Mouse (Mus musculus): ENCODE data around the gene Myh10. TPM values are rescaled to one million over a fixed set of nuclear protein-coding genes. Genes with fewer than 3 reads are reported as not detected.

Myh10 gene
- total RNA-seq (2021), result 100 to 1,000 TPM; 140 to 143 TPM

- peak; percentile 99 for DNase-seq
These were observed at the start of gene Myh10 for GRCm38 (mm10) chr11:68691321-68692009. Gene Myh10 (plus strand): TSS chr11:68691559.

GRCm38 (mm10) chr11:68644781-68645180 is 46.6 kb upstream of the Myh10 start:
- DNase-seq, result no peak

GRCm38 (mm10) chr11:68647808-68648207 is 43.6 kb upstream of the Myh10 start:
- no peak for DNase-seq

GRCm38 (mm10) chr11:68648385-68649148 is 42.8 kb upstream of the Myh10 start:
- DNase-seq, result no peak

GRCm38 (mm10) chr11:68651518-68651917 is 39.8 kb upstream of the Myh10 start:
- DNase-seq, result no peak

GRCm38 (mm10) chr11:68655524-68655923 is 35.8 kb upstream of the Myh10 start:
- DNase-seq, result no peak

GRCm38 (mm10) chr11:68656887-68657685 is 34.3 kb upstream of the Myh10 start:
- DNase-seq, result no peak

GRCm38 (mm10) chr11:68657811-68658210 is 33.5 kb upstream of the Myh10 start:
- DNase-seq, result peak; percentile 78 to 81

DNA sequence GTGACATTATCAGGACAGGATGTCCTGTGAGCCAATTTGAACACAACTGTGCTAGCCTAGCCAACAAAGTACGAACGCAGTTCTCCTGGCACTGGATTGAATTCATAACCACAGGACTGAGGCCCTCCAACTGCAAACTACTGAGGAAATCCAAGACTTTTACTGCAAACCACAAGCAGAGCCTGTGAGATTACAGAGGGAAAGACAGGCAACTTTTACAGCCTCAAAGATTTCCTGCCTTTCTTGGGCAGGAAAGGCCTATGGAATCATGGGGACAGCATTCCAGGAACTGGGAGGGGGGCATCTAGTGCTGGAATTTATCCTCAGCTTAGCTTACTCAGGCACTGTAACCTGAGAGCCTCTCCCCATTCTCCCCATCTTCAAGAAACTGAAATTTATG is 26.0 kb upstream of the Myh10 start:
- DNase-seq, result no peak

- no peak for DNase-seq
These were observed 25.1 kb upstream of the Myh10 start for GRCm38 (mm10) chr11:68666210-68666609.

DNA sequence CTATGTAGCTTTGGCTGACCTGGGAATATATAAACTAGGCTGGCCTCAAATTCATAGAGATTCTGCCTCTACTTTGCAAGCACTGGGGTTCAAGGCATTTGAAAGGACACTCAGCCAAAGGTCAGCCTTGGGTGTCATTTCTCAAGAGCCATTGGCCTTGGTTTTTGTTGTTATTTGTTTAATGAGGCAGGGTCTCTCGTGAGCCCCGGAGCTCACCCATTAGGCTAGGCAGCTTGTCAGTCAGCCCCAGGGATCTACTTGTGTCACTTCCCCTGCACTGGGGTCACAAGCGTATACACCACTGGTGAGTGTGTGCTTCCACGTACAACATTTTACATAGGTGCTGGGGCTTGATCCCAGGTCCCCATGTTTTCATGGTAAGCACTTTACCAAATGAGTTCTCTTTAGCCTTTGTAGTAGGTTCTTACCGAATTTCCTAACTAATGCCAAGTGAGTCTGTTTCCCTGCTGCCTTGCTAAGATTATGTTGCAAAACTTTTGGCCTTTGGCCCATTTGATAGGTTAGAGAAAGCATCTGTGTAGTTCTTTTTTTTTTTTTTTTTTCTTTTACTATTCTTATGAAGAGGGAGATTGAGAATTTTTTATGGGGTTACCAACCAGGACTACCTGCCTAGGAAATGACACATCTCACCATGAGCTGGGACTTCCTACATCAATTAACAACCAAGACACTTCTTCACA is 18.9 kb upstream of the Myh10 start:
- DNase-seq, result no peak

GRCm38 (mm10) chr11:68674071-68674470 is 17.3 kb upstream of the Myh10 start:
- DNase-seq, result no peak

- DNase-seq, result no peak
These were observed 16.7 kb upstream of the Myh10 start for GRCm38 (mm10) chr11:68674643-68675042.

DNA sequence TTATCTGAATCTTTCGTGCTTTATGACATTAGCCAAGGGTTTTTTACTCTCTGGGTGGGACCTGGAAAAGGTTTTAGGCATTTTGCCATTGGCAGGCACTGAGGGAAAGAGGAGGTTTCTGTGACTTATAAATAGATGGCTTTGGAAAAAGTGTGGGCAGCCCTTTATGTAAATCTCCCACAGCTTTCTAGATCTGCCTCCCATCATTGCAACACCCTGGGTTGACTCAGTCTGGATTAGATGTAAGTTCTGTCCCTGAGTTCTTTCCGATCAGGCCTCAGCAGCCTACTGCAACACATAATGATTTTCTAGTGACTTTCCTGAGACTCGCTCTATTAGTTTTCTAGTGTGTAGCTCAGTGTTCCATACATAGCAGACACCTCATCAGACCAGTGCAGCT is 16.1 kb upstream of the Myh10 start:
- DNase-seq, result no peak

DNA sequence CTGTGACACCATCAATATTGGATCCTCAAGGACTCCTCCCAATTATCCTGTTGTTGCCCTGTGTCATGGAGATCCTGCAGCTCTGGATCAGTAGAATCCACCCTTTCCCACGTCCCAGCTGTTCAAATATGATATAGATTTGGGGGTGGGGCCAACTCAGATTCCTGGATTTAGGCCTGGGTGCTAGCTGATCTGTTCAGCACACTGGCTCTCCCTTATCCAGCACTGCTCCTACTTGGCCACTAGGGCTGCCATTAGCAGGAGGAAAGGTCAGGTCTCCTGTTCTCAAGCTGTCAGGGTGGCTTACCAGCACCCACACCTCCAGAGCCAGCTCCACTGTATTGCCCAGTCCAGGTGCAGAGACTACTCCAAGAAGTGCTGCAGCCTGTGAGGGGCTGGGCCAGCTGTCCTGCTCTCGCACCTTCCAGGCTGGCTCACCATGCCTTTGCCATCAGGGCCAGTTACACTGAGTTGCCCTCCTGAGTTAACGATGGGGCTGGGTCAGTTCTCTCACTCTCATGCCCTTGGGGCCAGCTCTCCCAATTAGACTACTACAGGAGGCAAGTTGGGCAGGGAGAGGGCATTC is 10.0 kb upstream of the Myh10 start:
- DNase-seq, result no peak

DNA sequence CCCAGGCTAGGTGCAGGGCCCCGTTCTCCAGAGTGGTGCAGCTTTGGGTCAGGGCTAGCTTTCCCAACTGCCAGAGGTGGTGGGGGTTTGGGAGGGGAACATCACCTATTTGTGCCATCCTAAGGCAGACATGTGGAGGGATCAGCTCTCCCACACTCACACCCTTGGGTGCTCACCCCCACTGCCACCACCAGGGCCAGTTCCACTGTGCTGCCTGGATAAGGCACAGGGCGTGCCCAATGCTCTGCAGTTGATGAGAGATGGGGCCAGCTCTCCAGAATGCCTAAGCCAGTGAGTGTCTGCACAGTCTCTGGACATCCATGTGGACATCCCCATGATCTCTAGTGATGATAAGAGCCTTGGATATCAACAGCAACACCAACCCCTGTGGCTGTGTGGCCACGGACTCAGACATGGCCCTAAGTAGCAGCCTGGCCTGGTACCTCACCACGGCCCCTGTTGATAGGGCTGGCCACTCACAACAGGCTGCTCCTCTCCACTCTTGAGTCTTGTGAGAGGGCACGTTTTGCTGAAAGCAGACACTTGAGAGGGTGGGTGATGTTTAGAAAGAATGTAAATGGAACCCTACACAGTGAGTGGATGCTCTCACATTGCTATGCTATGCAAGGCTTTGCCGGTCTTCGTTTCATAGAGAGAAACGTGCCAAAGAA is 9.1 kb upstream of the Myh10 start:
- no peak for DNase-seq

GRCm38 (mm10) chr11:68686001-68686400 is 5.4 kb upstream of the Myh10 start:
- DNase-seq, result no peak

DNA sequence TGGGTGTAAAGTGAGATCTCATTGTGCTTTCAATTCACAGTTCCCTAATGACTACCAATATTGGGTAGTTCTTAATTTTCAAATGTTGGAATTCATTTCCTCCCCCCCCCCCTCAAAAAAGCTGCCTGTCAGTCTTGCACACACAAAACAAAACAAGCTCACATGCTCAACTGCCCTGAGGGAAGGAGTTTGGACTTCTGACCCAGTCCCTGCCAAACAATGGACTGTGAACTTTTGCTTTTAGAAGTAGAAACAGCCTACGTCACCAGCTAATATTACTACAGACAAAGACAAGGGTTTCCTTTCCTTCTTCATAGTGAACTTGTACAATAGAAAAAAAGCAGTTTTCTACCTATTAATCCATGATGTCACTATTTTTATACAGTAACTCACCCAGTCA is 2.1 kb upstream of the Myh10 start:
- no peak for DNase-seq

- DNase-seq, result no peak
These were observed 894 bp upstream of the Myh10 start for GRCm38 (mm10) chr11:68690465-68690864.

- DNase-seq, result no peak
These were observed 792 bp downstream of the Myh10 start for GRCm38 (mm10) chr11:68692010-68692692.

Data from layer of hippocampus, postnatal 36 days (tissue).